Mouse (Mus musculus) right cerebral cortex, adult 2 months (tissue): ENCODE results near the gene Zbtb7b.
A peak's percentile ranks its signal among the peaks of the same experiment; 100 is the strongest.

Source experiments
- DNase-seq, 2 experiments: peaks; one replicate each; pipeline ENCODE4 v3.0.0; 2021 to 2022; ENCODE audit warnings: low spot score in 2 of 2

Zbtb7b gene

DNA sequence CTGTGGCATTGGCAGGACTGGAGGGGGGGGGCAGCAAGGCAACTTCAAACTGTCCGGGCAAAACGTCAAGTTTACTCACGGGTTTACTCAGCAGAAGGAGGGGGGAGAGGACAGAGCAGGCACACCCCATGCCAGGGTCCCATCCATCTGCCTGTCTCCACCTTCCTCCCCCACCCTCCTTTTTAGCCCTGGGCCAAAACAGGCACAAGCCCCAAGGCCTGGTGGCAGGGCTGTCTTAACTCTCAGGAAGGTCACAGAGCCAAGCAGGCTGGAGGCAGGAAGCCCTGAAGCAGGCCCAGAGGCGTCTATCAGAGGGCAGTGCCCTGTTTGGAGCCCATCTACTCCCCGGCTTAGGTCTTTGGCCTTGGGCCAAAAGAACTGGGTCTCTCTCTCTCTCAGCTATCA, 4.5 kb downstream of the Zbtb7b start:
- DNase-seq: no peak

DNA sequence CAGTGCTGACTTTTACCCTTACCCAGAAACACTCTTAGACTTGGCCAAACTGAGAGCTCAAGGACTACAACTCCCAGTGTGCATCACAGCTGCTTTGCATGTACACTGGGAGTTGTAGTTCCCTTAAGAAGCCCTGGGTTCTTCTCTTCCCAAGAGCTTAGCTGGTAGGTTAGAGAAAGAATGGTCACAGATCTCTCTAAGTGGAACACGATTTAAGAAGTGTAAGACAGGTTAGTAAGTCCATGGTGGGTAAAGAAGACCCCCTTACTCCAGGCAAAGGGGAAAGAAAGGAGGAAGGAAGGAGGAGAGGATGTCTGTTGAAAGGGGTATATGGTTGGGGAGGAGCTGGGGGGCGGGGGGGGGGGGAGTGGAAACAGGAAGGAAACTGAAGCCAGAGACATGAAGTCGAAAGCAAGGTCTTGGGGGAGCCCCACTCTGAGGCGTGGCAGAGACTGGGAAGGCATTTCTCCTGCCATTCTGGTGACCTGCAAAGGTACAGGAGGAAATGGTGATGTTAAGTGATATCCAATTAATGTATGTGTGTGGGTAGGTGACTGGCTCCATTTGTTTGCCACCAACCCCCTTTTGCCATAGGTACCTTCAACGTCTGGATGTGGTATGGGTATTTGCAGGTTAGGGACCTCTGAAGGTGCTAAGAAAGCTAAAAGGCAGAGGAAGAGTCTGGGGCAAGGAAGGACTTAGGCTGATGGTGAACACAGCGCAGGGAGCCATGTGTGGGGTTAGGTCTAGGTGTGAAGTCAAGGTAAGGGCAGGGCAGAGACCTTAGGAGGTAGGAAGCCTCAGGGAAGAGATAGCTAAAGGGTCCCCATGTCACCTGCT, 5.5 kb downstream of the Zbtb7b start:
- DNase-seq: peak in 1 of 2 experiments; percentile 34

GRCm38 (mm10) chr3:89388134-89388881, 6.3 kb downstream of the Zbtb7b start:
- DNase-seq: peak in 1 of 2 experiments; percentile 33

DNA sequence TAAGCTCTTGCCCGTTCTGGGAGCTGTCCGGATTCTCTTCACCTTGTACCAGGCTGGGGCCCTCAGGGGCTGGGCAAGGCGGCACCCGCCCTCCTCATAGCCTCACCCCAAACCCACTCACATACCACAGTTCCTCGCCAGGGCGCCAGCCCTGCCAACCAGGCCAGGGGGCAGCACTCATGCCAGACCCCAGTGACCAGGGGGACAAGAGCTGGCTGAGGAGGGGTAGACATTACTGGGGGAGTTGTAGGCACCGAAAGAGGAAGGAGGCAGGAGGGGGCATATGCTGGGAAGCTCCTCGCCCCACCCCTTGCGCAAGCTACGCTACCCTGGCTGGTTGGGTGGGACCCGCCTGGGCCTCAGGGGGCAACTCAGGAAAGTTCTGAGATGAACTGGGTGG, 6.9 kb downstream of the Zbtb7b start:
- no peak for DNase-seq

GRCm38 (mm10) chr3:89386438-89387420, 7.8 kb downstream of the Zbtb7b start:
- no peak for DNase-seq

DNA sequence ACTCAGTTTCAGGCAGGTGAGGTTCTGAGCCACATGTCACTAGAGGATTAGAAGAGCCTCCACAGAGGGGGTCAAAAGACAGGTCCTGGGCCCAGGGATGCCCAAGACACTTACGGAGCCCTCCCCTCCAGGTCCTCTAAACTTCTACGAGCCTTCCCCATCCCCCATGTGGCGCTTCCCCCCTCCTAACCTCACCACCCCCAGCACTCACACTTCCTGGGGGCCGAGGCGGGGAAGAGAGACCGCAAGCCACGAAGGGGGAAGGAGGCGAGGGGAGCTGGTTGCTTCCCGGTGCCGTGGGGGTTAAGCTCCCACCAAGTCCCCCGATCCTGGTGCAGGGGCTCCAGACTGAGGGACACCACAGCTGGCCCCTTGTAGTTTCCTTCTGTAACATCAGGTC, 9.1 kb downstream of the Zbtb7b start:
- DNase-seq: no peak

- no peak for DNase-seq
Observed at GRCm38 (mm10) chr3:89384331-89385076, 10.1 kb downstream of the Zbtb7b start.

GRCm38 (mm10) chr3:89383651-89384255, 10.8 kb downstream of the Zbtb7b start:
- no peak for DNase-seq

GRCm38 (mm10) chr3:89382950-89383349, 11.6 kb downstream of the Zbtb7b start:
- no peak for DNase-seq

GRCm38 (mm10) chr3:89382033-89382882, 12.3 kb downstream of the Zbtb7b start:
- no peak for DNase-seq

GRCm38 (mm10) chr3:89381233-89381632, 13.3 kb downstream of the Zbtb7b start:
- no peak for DNase-seq

DNA sequence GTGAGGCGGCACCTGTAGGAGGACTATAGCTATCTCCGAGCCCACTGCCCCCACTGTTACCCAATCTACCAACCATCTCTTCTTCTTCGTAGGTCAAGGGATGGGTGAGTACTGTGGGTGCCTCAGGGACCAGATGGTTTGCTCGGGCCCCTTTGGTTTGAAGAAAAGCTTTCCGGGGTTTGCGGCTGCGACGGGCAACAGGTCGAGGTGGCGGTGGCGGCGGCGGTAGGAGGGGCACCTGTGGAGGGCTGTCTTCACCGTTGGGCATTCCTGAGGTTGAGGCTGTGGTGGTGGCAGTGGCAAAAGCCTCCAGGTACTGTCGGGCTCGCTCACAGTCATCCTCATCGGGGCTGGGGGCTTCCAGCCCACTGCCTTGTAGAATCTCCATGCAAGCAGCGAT, 13.9 kb downstream of the Zbtb7b start:
- no peak for DNase-seq

GRCm38 (mm10) chr3:89380291-89380690, 14.3 kb downstream of the Zbtb7b start:
- no peak for DNase-seq

- DNase-seq: no peak
Observed at GRCm38 (mm10) chr3:89379388-89380131, 15.0 kb downstream of the Zbtb7b start.

GRCm38 (mm10) chr3:89378394-89379067, 16.0 kb downstream of the Zbtb7b start:
- peak; percentile 66 to 73 for DNase-seq

DNA sequence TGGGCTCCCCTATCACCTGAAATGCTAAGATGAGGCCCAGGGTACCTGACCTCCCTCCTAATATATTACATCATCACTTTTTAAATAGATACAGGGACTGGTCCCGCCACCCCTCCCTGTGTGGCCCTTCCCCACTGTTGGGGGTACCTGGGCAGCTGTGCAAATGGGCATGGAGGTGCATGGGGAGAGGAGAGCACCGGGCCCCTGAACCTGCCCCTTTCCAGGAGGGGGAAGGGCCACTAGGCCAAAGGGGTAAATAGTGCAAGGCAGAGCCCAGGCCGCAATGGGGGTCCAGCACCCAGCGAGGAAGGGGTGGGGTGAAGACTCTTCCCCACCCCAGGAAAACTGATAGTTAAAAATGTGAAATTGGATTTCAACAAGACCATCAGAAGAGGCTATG, 16.7 kb downstream of the Zbtb7b start:
- no peak for DNase-seq

DNA sequence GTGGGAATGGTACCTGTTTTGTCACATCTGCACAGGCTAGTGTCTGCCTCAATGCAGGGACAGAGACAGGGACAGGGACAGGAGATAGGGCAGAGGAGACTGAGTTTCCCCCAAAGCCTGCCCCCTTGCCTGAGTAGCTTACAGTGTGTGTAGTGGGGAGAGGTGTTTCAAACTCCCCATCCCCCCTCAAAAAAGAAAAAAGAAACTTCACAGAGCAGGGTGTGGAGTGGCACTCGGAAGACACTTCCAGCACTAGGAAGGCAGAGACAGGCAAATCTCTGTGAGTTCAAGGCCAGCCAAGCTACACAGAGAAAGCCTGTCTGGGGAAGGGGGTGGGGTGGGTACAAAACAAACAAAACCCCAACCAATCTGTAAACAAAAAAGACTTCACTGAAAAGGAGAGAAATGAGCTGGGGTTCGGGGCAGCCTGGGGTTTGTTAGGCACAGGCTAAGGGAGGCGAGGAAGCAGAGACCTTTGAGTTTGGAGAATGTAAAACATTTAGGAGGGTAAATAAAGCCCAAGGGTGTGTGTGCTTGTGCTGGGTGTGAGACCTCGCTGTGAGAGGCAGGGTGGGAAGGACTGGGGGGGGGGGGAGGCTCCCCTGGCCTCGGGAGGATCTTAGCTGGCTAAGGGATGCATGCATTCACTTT, 20.9 kb downstream of the Zbtb7b start:
- no peak for DNase-seq

DNA sequence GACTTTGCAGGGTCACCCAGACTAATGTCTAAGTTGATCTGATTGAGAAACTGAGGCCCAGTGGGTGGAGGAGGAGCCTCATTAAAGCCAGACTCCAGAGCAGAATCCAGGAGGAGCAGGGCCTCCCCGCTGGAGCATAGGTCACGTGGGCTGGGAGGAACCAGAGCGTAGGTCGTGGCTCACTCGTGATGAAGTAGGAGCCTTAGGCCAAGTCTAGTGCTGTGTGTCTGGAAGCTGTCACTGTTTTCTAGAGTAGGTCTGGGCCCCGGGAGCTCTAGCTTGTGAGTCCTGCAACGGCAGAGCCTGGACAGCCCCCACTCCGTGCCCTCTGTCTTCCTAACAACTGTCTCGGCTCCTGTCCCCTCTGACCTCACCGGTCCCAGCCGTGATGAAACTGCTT, 27.2 kb downstream of the Zbtb7b start:
- no peak for DNase-seq
